Mouse (Mus musculus) neural tube, embryonic 14.5 days (tissue): ENCODE results near the gene Rnf167. TPM values are rescaled to one million over a fixed set of nuclear protein-coding genes. Genes with fewer than 3 reads are reported as not detected.

ENCODE experiments used
- ATAC-seq: fragments of 200-750 bp; cut with Nextera tagmentation; 2 replicates; pipeline ENCODE4 v1.8.0; 2017; ENCODE audit warnings: low read depth, mild to moderate bottlenecking, moderate TSS enrichment, moderate library complexity
- H3K27ac ChIP-seq: fragments of 300-500 bp; sonication (generic); 2 replicates; pipeline ENCODE4 v1.5.1; 2014; ENCODE audit warnings: low read depth, mild to moderate bottlenecking, control low read depth, low read length, moderate library complexity, mixed read lengths
- H3K27me3 ChIP-seq: fragments of 300-500 bp; sonication (generic); 2 replicates; pipeline ENCODE4 v1.6.1; 2014; ENCODE audit warnings: low read length; ENCODE audit not compliant: control insufficient read depth, insufficient read depth
- H3K36me3 ChIP-seq: fragments of 300-500 bp; sonication (generic); 2 replicates; pipeline ENCODE4 v1.6.1; 2014; ENCODE audit warnings: low read length, mixed read lengths; ENCODE audit not compliant: control insufficient read depth, insufficient read depth
- H3K4me1 ChIP-seq: fragments of 300-500 bp; sonication (generic); 2 replicates; pipeline ENCODE4 v1.6.1; 2014; ENCODE audit warnings: low read length; ENCODE audit not compliant: control insufficient read depth, insufficient read depth
- H3K4me2 ChIP-seq: fragments of 300-500 bp; sonication (generic); 2 replicates; pipeline ENCODE4 v1.6.1; 2014; ENCODE audit warnings: mild to moderate bottlenecking, low read depth, low read length, control low read depth
- H3K4me3 ChIP-seq: fragments of 300-500 bp; sonication (generic); 2 replicates; pipeline ENCODE4 v1.5.1; 2014; ENCODE audit warnings: low read depth, low read length, control low read depth, mixed read lengths
- H3K9ac ChIP-seq: fragments of 300-500 bp; sonication (generic); replicated peaks from 2 replicates; pipeline ENCODE4 v1.6.1; 2014; ENCODE audit warnings: low read depth, mild to moderate bottlenecking, control low read depth, low read length, mixed read lengths
- H3K9me3 ChIP-seq: fragments of 300-500 bp; sonication (generic); 2 replicates; pipeline ENCODE4 v1.6.1; 2016; ENCODE audit warnings: low read length; ENCODE audit not compliant: control insufficient read depth
- WGBS: fragments of 180-500 bp; shearing (Covaris S2); extraction: QIAGEN DNeasy Blood & Tissue Kit; methylation state at CpG from one replicate; pipeline ENCODE4 v1.1.7; 2014; 5-methylcytosine and 5-hydroxymethylcytosine counted together
- polyA plus RNA-seq: library from polyadenylated mRNA; unstranded; fragments of >200 nt; fragmentation: Nextera tagmentation; extraction: Ambion mirVana; gene quantifications from 2 replicates; pipeline ENCODE4 v1.2.1, GENCODE M21; 2014

Rnf167 gene
- polyA plus RNA-seq, 1 experiment from 2014 or later: 98.6 TPM

DNA sequence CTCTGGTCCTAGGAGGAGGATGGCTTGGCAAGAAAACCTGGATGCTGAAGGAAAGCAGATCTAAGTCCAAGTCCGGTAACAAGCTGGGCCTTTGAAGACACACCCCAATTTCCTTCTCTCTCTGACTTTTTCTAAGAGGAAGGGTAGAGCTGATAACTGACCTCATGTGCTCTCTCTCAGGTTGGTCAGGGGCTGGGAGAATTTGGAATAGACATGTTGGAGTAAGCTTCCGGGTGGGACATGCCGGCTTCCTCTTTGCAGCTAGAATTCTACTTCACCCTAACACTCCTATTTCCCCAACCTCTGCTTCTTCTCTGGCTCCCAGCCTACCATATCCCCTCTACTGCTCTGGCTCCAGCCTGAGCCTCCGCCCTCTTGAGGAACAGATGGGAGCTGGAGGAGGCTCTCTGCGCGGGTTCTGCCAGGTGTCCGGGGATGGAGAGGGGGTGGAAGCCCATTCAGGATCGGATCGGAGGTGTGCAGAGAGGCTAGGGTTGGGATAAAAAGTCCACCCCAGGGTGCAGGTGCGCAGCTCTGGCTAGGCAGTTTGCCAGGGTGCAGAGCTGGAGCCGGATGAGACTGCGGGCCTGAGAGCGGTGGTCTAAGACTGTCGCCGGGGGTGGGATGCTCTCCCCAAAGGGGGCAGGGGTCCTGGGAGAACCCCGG is 40.0 kb downstream of the Rnf167 start:
- H3K4me2 ChIP-seq: peak overlapping the region; percentile 80
- peaks cover 20% of the 10 kb centered on the region for H3K4me1 ChIP-seq
- H3K36me3 ChIP-seq: peaks cover 21% of the 10 kb centered on the region
- peak overlapping the region; percentile 83 for H3K27ac ChIP-seq
- no peaks in the 10 kb centered on the region for H3K27me3 ChIP-seq
- H3K9ac ChIP-seq: peak overlapping the region; percentile 92
- peak; percentile 57 for ATAC-seq
- WGBS: 2% methylated on average over 16 of the region's 16 CpGs
- H3K9me3 ChIP-seq: no peaks in the 10 kb centered on the region
- peak overlapping the region; percentile 82 for H3K4me3 ChIP-seq

DNA sequence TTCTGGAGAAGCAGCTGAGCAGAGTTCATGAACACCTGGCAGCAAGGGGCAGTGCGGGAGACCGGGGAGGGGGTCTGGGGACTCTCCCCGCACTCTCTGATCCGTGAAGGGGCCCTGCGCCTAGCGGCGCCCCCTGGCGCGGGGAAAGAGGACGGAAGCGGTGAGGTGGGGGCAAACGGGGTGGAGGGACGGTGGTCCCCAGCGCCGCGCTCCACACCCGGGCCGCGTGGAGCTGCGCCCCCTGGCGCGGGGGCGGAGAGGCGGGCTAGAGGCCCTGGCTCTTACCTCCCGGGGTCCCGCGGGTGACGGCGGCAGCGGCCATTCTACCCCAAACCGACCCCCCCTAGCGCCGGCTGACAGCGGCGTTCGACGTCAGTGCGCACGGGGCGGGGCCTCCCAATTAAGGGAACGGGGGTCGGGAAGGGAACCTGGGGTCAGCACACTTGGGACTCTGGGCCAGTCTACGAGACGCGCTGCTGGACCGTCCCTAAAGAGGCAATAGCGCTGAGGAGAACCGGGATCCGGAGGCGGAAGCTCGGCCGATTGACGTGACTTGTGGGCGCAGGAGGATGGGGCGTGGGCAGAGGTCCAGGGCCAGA is 40.7 kb downstream of the Rnf167 start, which contains the start of gene Camta2:
Camta2 (minus strand) TSS at position 505 of the 599 bp plus-strand sequence.
- H3K27me3 ChIP-seq: no peaks in the 10 kb centered on the region

DNA sequence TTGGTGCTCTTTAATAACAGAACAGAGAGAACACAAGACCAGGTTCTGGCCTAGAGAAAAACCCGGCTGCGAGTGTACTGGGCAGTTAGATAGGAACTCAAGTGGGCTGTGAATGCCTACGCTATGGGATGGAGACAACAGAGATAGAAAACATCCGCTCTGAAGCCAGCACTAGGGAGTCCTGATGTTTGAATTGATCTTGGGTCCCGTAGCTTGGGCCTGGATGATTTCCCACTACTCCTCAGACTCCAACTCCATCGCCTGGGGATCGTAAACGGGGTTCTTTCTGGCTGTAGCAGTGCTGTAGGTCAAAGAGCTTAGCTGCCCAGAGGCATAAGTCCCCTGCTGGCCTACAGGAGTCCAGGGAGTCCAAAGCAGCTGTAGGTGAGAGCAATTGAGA is 41.3 kb downstream of the Rnf167 start:
- 7% methylated on average over 8 of the region's 8 CpGs for WGBS
- peak overlapping the region; percentile 80 for H3K4me2 ChIP-seq
- peaks cover 14% of the 10 kb centered on the region for H3K36me3 ChIP-seq
- no peaks in the 10 kb centered on the region for H3K9me3 ChIP-seq
- peak overlapping the region; percentile 82 for H3K4me3 ChIP-seq
- H3K27ac ChIP-seq: peak overlapping the region; percentile 83
- H3K27me3 ChIP-seq: no peaks in the 10 kb centered on the region
- H3K4me1 ChIP-seq: peaks cover 15% of the 10 kb centered on the region
- no peak for ATAC-seq
- peak overlapping the region; percentile 92 for H3K9ac ChIP-seq

More for the DNA sequence above, 40.7 kb downstream of the Rnf167 start, which contains the start of gene Camta2:
- peaks cover 20% of the 10 kb centered on the region for H3K36me3 ChIP-seq
- H3K27ac ChIP-seq: peak within 1 kb of the TSS; percentile 83
- no peaks in the 10 kb centered on the region for H3K9me3 ChIP-seq
- ATAC-seq: peak; percentile 83
- H3K4me3 ChIP-seq: peak within 1 kb of the TSS; percentile 82
- H3K4me2 ChIP-seq: peak within 1 kb of the TSS; percentile 80
- H3K9ac ChIP-seq: peak within 1 kb of the TSS; percentile 92
- peaks cover 15% of the 10 kb centered on the region for H3K4me1 ChIP-seq
- under 1% methylated on average over 48 of the region's 55 CpGs for WGBS

DNA sequence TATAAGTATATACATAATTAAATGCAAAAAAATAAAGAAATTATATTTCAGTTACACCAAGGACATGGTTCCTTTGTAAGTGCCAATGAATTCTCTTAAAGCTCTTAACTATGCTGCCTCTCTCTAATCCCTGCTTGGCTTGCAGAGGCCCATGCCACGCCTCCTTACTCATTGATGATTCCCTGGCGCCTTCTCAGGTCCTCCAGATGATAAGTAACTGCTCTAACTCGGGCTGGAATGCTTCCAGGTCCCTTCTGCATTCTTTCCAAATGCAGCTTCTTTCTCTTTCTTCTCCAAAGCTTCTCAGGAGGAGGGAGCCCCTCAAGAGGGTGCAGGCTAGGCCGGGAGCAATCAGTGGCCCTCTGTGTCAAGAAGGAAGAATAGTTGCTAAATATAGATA is 42.5 kb downstream of the Rnf167 start:
- peaks cover 4% of the 10 kb centered on the region; the same call in 1 of the 2 replicates for H3K36me3 ChIP-seq
- H3K4me3 ChIP-seq: no peak overlapping the region
- WGBS: 59% methylated on average over 4 of the region's 4 CpGs
- ATAC-seq: no peak
- no peaks in the 10 kb centered on the region for H3K27me3 ChIP-seq
- H3K4me2 ChIP-seq: no peak overlapping the region
- no peaks in the 10 kb centered on the region for H3K9me3 ChIP-seq
- H3K4me1 ChIP-seq: peaks cover 15% of the 10 kb centered on the region
- no peak overlapping the region for H3K27ac ChIP-seq
- no peak overlapping the region for H3K9ac ChIP-seq

DNA sequence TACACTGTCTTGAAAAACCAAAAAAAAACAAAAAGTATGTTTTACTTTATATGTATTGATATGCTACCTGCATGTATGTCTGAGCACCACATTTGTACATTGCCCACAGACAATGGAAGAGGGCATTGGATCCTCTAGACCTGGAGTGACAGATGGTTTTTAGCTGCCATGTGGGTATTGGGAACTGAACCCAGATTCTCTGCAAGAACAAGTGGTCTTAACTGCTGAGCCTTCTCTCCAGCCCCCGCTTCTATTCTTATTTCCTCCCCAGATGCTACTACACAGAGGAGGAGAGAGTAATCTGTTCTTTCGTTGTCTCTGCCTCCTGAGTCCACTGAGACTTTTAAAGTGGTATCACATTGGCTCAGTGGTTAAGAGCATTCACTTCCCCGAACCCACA is 46.5 kb downstream of the Rnf167 start:
- Histone ChIP-seq H3K4me3 (no peak overlapping the region), H3K27me3 (no peaks in the 10 kb centered on the region), H3K4me2 (no peak overlapping the region), H3K36me3 (no peaks in the 10 kb centered on the region), H3K9ac (no peak overlapping the region), H3K27ac (no peak overlapping the region), H3K4me1 (peaks cover 5% of the 10 kb centered on the region), H3K9me3 (no peaks in the 10 kb centered on the region)
- WGBS: 60% methylated on average over 3 of the region's 3 CpGs
- ATAC-seq: no peak

DNA sequence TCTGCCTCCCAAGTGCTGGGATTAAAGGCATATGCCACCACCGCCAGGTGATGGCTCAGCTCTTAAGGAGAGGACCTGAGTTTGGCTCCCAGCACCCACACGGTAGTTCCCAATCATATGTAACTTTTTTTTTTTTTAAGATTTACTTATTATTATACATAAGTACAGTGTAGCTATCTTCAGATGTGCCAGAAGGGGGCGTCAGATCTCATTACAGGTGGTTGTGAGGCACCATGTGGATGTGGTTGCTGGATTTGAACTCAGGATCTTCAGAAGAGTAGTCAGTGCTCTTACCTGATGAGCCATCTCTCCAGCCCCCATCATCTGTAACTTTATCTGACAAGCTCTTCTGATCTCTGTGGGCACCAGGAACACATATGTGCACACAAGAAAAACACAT is 50.3 kb downstream of the Rnf167 start:
- H3K9ac ChIP-seq: no peak overlapping the region
- no peak overlapping the region for H3K27ac ChIP-seq
- WGBS: 74% methylated on average over 3 of the region's 3 CpGs
- H3K9me3 ChIP-seq: no peaks in the 10 kb centered on the region
- 0 out of 2 replicates have a peak, but pooled peaks cover 2% of the 10 kb centered on the region for H3K27me3 ChIP-seq
- no peaks in the 10 kb centered on the region for H3K36me3 ChIP-seq
- H3K4me2 ChIP-seq: no peak overlapping the region
- no peak for ATAC-seq
- peaks cover 10% of the 10 kb centered on the region for H3K4me1 ChIP-seq
- no peak overlapping the region for H3K4me3 ChIP-seq

DNA sequence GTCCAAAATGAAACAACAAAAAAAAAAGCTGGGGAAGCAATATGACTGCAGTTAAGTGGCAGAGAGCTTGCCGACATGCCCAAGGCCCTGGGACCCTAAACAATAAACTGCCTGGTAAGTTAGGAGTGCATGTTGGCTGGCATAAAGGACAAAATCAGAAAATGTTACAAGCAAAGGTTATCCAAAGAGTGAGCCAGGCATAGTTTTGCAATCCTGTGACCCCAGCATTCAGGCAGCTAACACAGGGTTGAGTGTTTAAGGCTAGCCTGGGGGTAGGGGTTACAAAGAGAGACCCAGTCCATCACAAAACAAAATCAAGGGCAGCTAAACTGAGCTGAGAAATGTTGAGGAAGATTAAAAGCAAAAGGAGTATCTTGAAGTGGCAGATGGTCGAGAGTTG is 52.0 kb downstream of the Rnf167 start:
- no peak overlapping the region for H3K4me3 ChIP-seq
- no peak overlapping the region for H3K27ac ChIP-seq
- no peaks in the 10 kb centered on the region for H3K36me3 ChIP-seq
- no peak overlapping the region for H3K9ac ChIP-seq
- no peaks in the 10 kb centered on the region for H3K9me3 ChIP-seq
- no peak for ATAC-seq
- peaks cover 10% of the 10 kb centered on the region for H3K4me1 ChIP-seq
- 0 out of 2 replicates have a peak, but pooled peaks cover 2% of the 10 kb centered on the region for H3K27me3 ChIP-seq
- 74% methylated on average over 2 of the region's 2 CpGs for WGBS
- no peak overlapping the region for H3K4me2 ChIP-seq

DNA sequence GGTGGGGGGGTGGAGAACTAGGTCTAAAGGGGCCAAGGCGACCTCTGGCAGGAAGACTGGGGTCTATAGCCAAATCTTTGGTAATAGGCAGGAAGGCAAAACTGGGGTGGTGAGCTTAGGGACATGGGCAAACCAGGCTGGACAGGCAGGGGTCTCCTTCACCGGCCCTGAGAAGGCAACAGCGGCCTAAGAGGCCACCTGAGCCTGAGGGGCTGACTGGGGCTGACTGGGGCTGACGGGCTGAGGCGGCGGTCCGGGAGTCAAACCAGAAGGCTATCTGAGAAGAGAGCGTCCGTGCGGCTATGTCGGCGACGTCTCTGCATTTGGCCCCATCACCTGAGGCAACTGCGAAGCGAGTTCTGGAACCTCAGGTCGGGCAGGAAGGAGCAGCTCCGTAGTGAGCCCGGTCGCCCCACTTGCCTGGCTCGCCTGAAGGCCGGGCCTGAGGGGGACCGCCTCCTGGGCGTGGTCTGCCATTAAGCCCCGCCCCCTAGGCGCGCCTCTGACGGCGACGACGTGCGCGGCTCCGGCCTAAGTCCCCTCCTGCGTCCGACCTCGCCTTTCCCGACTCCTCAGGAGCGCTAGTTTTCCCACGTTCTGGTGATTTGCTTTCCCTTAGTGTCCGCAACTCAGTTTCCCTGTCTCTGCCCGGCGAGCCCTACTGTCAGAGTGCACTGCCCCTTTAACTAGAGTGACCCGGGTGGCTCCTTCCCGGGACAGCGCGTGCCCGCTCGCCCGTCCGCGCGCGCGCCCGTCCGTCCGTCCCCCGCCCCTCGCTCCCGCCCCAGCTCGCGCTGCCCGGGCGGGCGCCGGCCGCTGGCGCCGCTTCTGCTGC is 52.9 kb downstream of the Rnf167 start, which contains the start of the genes Inca1 and Kif1c:
Inca1 (minus strand) TSS at position 434 of the 835 bp plus-strand sequence.
Kif1c (plus strand) TSS at position 827 of the 835 bp plus-strand sequence.
- Histone ChIP-seq H3K9me3 (no peaks in the 10 kb centered on the region), H3K4me2 (peak within 1 kb of the TSS; percentile 69), H3K9ac (peak within 1 kb of the TSS; percentile 72), H3K4me3 (peak within 1 kb of the TSS; percentile 94), H3K27ac (peak within 1 kb of the TSS; percentile 86), H3K27me3 (0 out of 2 replicates have a peak, but pooled peaks cover 2% of the 10 kb centered on the region), H3K4me1 (peaks cover 10% of the 10 kb centered on the region), H3K36me3 (peaks cover 6% of the 10 kb centered on the region; the same call in 1 of the 2 replicates)
- peak; percentile 96 for ATAC-seq
- WGBS: 1% methylated on average over 64 of the region's 69 CpGs
